Comparison of ENCODE assay signal across 8 mouse cellular contexts in the genomic region with DNA sequence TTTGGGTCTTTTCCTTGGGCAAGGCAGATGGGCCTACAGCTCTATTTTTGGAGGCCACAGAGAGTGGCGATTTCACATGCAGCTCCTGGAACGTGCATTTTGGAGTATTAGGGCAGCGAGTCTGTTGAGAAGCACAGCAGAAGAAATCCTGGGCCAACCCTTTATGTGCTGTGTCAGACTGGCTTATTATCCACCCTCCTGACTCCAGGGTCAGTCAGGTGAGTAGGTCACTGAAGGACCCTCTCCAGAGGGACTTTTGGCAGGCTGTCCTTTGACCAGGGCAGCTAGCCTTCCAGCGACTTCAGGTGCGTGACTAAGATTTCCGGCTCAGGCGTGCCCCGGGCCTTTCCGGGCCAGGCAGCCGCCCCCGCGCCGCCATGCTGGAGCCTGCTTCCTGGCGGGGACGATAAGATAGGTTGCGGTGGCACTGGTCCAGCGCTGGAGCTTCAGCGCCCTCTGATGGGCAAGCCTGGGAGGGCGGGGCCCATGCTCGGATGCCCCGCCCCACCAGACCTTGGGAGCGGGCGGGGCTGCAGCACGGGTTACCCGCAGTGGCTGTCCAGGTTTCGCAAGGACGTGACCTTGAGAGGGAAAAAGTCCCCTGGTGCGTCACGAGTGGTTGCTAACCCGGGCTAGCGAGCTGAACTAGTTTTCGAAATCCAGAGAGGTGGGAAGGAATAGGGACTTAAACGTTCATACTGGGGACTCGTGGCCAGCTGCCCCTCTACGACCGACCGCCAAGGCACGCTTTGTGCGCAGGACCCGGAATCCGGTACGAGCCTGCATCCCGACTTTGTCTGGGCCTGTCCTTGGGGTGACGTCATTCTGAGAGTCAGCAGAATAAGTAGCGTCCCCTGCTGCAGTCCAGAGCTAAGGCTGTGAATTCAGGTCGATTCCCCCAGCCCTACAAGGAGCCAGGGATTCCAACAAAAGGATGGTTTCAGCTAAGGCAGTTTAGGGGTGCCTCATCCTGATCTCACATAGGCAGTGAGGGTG. TPM values are rescaled to one million over a fixed set of nuclear protein-coding genes. Genes with fewer than 3 reads are reported as not detected.
DNase-seq lines count a peak whose midpoint lies in the region; ATAC-seq and TF ChIP-seq lines count a peak whose summit lies in the region.

No protein-coding gene starts in this region.

- peak overlapping the region; percentile 67 for H3K27ac ChIP-seq in forebrain, embryonic 12.5 days
- H3K27ac ChIP-seq in heart, postnatal 0 days (ENCODE audit: low read depth), result peak overlapping the region; percentile 90
- no peak overlapping the region for H3K27ac ChIP-seq in liver, embryonic 14.5 days
- peak overlapping the region; percentile 61; the same call in 1 of the 2 replicates for H3K27ac ChIP-seq in stomach, embryonic 15.5 days

- H3K27me3 ChIP-seq in forebrain, embryonic 12.5 days, result peaks cover 20% of the 10 kb centered on the region
- H3K27me3 ChIP-seq in heart, postnatal 0 days (ENCODE audit: control insufficient read depth, insufficient read depth, low read length), result peaks cover 3% of the 10 kb centered on the region; the same call in 1 of the 2 replicates
- no peaks in the 10 kb centered on the region for H3K27me3 ChIP-seq in liver, embryonic 14.5 days (ENCODE audit: control insufficient read depth, insufficient read depth, low read length)
- no peaks in the 10 kb centered on the region for H3K27me3 ChIP-seq in stomach, embryonic 15.5 days (replicated peaks)

- WGBS in forebrain, embryonic 12.5 days, result 13% methylated on average over 46 of the region's 46 CpGs
- 14% methylated on average over 46 of the region's 46 CpGs for WGBS in heart, postnatal 0 days
- 14% methylated on average over 46 of the region's 46 CpGs for WGBS in liver, embryonic 14.5 days (ENCODE audit: insufficient replicate concordance)
- WGBS in stomach, embryonic 15.5 days, result 12% methylated on average over 45 of the region's 46 CpGs

- H3K4me1 ChIP-seq in forebrain, embryonic 12.5 days, result no peaks in the 10 kb centered on the region; the same call in 1 of the 2 replicates
- H3K4me1 ChIP-seq in heart, postnatal 0 days (ENCODE audit: control insufficient read depth, insufficient read depth), result no peaks in the 10 kb centered on the region
- H3K4me1 ChIP-seq in liver, embryonic 14.5 days (replicated peaks; ENCODE audit: control insufficient read depth in 2 of 2, insufficient read depth in 2 of 2, low read length in 1 of 2), result peaks cover 0 to 5% of the 10 kb centered on the region in 2 experiments; a peak in 1 of 4 replicates
- H3K4me1 ChIP-seq in stomach, embryonic 15.5 days, result no peaks in the 10 kb centered on the region

- H3K9me3 ChIP-seq in forebrain, embryonic 12.5 days, result no peaks in the 10 kb centered on the region
- no peaks in the 10 kb centered on the region for H3K9me3 ChIP-seq in heart, postnatal 0 days (replicated peaks; ENCODE audit: control insufficient read depth, low read length)
- H3K9me3 ChIP-seq in liver, embryonic 14.5 days (ENCODE audit: control insufficient read depth, low read length), result no peaks in the 10 kb centered on the region
- no peaks in the 10 kb centered on the region for H3K9me3 ChIP-seq in stomach, embryonic 15.5 days

- peak; percentile 95 for TF ChIP-seq EP300 in heart, postnatal 0 days (IDR thresholded peaks at IDR 0.05; ENCODE audit: low read depth)
- peak; percentile 41; the same call in 1 of the 2 replicates for TF ChIP-seq EP300 in liver, embryonic 14.5 days (IDR thresholded peaks at IDR 0.05; ENCODE audit: low read depth)

- H3K4me2 ChIP-seq in forebrain, embryonic 12.5 days, result peak overlapping the region; percentile 53
- peak overlapping the region; percentile 49 for H3K4me2 ChIP-seq in heart, postnatal 0 days (ENCODE audit: low read depth, low read length)
- H3K4me2 ChIP-seq in liver, embryonic 14.5 days (ENCODE audit: low read depth), result peak overlapping the region; percentile 57
- peak overlapping the region; percentile 53 for H3K4me2 ChIP-seq in stomach, embryonic 15.5 days

- DNase-seq in CD8-positive naive resting alpha-beta T cell, adult 2 months (ENCODE audit: low read depth in 2 of 2, low spot score in 2 of 2), result peak; percentile 85 to 86
- peak; percentile 70 for DNase-seq in c-Kit-positive CD71-positive TER-119-negative erythroid progenitor cells, embryonic 14.5 days (ENCODE audit: low read depth)
- peak; percentile 81 for DNase-seq in heart, postnatal 0 days (ENCODE audit: low spot score)
- peak; percentile 86 to 90 for DNase-seq in kidney, postnatal 36 days
- DNase-seq in liver, embryonic 14.5 days (ENCODE audit: low read depth in 3 of 3, low spot score in 3 of 3), result peak; percentile 67 to 75 (median 72)
- DNase-seq in neural tube, embryonic 10.5 days (ENCODE audit: extremely low spot score, low spot score), result peak; percentile 85

- ATAC-seq in forebrain, embryonic 12.5 days (ENCODE audit: low FRiP score), result peak; percentile 97
- ATAC-seq in heart, postnatal 0 days (ENCODE audit: insufficient read depth, low read depth), result peak; percentile 93
- ATAC-seq in liver, embryonic 14.5 days (ENCODE audit: insufficient read depth), result peak; percentile 96
- peak; percentile 91 for ATAC-seq in stomach, embryonic 15.5 days (ENCODE audit: insufficient read depth, low FRiP score, low read depth)

- TF ChIP-seq CTCF in heart, postnatal 0 days (IDR thresholded peaks at IDR 0.05; ENCODE audit: low read depth), result peak; percentile 68
- TF ChIP-seq CTCF in liver, embryonic 14.5 days (IDR thresholded peaks at IDR 0.05; ENCODE audit: low read depth), result peak; percentile 91

- no peaks in the 10 kb centered on the region for H3K36me3 ChIP-seq in forebrain, embryonic 12.5 days (replicated peaks)
- H3K36me3 ChIP-seq in heart, postnatal 0 days (replicated peaks; ENCODE audit: control insufficient read depth, insufficient read depth, low read length), result no peaks in the 10 kb centered on the region
- H3K36me3 ChIP-seq in liver, embryonic 14.5 days (replicated peaks; ENCODE audit: control insufficient read depth, insufficient read depth, low read depth), result no peaks in the 10 kb centered on the region
- H3K36me3 ChIP-seq in stomach, embryonic 15.5 days, result no peaks in the 10 kb centered on the region

- H3K9ac ChIP-seq in forebrain, embryonic 12.5 days, result peak overlapping the region; percentile 38
- peak overlapping the region; percentile 46 for H3K9ac ChIP-seq in heart, postnatal 0 days (replicated peaks; ENCODE audit: low read depth, low read length)
- peak overlapping the region; percentile 54 for H3K9ac ChIP-seq in liver, embryonic 14.5 days (replicated peaks)
- no peak overlapping the region for H3K9ac ChIP-seq in stomach, embryonic 15.5 days

- peak overlapping the region; percentile 36 for H3K4me3 ChIP-seq in forebrain, embryonic 12.5 days (replicated peaks)
- H3K4me3 ChIP-seq in heart, postnatal 0 days (ENCODE audit: low read depth, low read length), result peak overlapping the region; percentile 36
- H3K4me3 ChIP-seq in liver, embryonic 14.5 days (ENCODE audit: insufficient read depth in 1 of 2, low read depth in 2 of 2, low read length in 2 of 2), result peak overlapping the region; percentile 38 to 57
- peak overlapping the region; percentile 41 for H3K4me3 ChIP-seq in stomach, embryonic 15.5 days (replicated peaks)

RNA-seq across cellular contexts. Expression of gene Nyx, which starts 4.3 kb away (rescaled TPM):
- 0.06 and 0.08 TPM in 2 replicates for polyA plus RNA-seq in forebrain, embryonic 12.5 days (2016; fragmentation: Nextera tagmentation; extraction: Ambion mirVana)
- total RNA-seq in heart, postnatal 0 days (2014; rRNA removed; ENCODE audit: low replicate concordance), result 0.08 TPM in 1 of 2 replicates, not detected in the other
- 0.05 TPM in 2 replicates for polyA plus RNA-seq in heart, postnatal 0 days (2015; fragmentation: Nextera tagmentation; extraction: Ambion mirVana)
- polyA plus RNA-seq in liver, embryonic 14.5 days (2012; rRNA removed), result 0.02 TPM in 2 replicates
- polyA plus RNA-seq in liver, embryonic 14.5 days (2014; fragmentation: Nextera tagmentation; extraction: Ambion mirVana), result not detected in 2 replicates
- 0.03 TPM in 2 replicates for polyA plus RNA-seq in stomach, embryonic 15.5 days (2015; fragmentation: Nextera tagmentation; extraction: Ambion mirVana)
